Mouse (Mus musculus) midbrain, postnatal 0 days (tissue): ENCODE measurements around the gene Ormdl3. TPM values are rescaled to one million over a fixed set of nuclear protein-coding genes. Genes with fewer than 3 reads are reported as not detected.
"Not testable (repeated sequence)": the region's sequence is repeated elsewhere in the genome, so short reads cannot be mapped to it uniquely, and the experiment has no call there.

Experiments
- ATAC-seq: fragments of 200-750 bp; cut with Nextera tagmentation; 2 replicates; pipeline ENCODE4 v1.8.0; 2017; ENCODE audit warnings: moderate number of reproducible peaks, mild to moderate bottlenecking, moderate TSS enrichment, moderate library complexity; ENCODE audit not compliant: low FRiP score
- DNase-seq: peaks from one replicate; pipeline ENCODE4 v3.0.0-alpha.2; 2015; ENCODE audit warnings: low spot score
- H3K27ac ChIP-seq: fragments of 300-500 bp; sonication (generic); 2 replicates; pipeline ENCODE4 v1.5.1; 2014; ENCODE audit warnings: low read depth, mild to moderate bottlenecking, low read length, mixed read lengths
- H3K27me3 ChIP-seq: fragments of 300-500 bp; sonication (generic); 2 replicates; pipeline ENCODE4 v1.6.1; 2014; ENCODE audit warnings: low read length, control low read depth, mixed read lengths; ENCODE audit not compliant: insufficient read depth
- H3K36me3 ChIP-seq: fragments of 300-500 bp; sonication (generic); 2 replicates; pipeline ENCODE4 v1.6.1; 2014; ENCODE audit warnings: low read length, control low read depth, mixed read lengths; ENCODE audit not compliant: insufficient read depth
- H3K4me1 ChIP-seq: fragments of 300-500 bp; sonication (generic); 2 replicates; pipeline ENCODE4 v1.6.1; 2014; ENCODE audit warnings: mild to moderate bottlenecking, control low read depth, antibody characterized with exemption, low read length, mixed read lengths; ENCODE audit not compliant: insufficient read depth
- H3K4me2 ChIP-seq: fragments of 300-500 bp; sonication (generic); 2 replicates; pipeline ENCODE4 v1.6.1; 2014; ENCODE audit warnings: low read depth, mild to moderate bottlenecking, low read length, mixed read lengths; ENCODE audit not compliant: poor library complexity, severe bottlenecking
- H3K4me3 ChIP-seq: fragments of 300-500 bp; sonication (generic); 2 replicates; pipeline ENCODE4 v1.5.1; 2014; ENCODE audit warnings: low read depth, mild to moderate bottlenecking, low read length, moderate library complexity
- H3K9ac ChIP-seq: fragments of 300-500 bp; sonication (generic); replicated peaks from 2 replicates; pipeline ENCODE4 v1.6.1; 2014; ENCODE audit warnings: mild to moderate bottlenecking, low read length, moderate library complexity, mixed read lengths; ENCODE audit not compliant: poor library complexity, severe bottlenecking
- H3K9me3 ChIP-seq: fragments of 300-500 bp; sonication (generic); 2 replicates; pipeline ENCODE4 v1.6.1; 2016; ENCODE audit warnings: low read length, control low read depth
- CTCF ChIP-seq: IDR thresholded peaks from 2 replicates; pipeline ENCODE4 v1.5.1; 2016; ENCODE audit warnings: antibody characterized with exemption, mild to moderate bottlenecking
- WGBS: fragments of 180-500 bp; shearing (Covaris S2); extraction: QIAGEN DNeasy Blood & Tissue Kit; methylation state at CpG from one replicate; pipeline ENCODE4 v1.1.7; 2014; 5-methylcytosine and 5-hydroxymethylcytosine counted together
- polyA plus RNA-seq: library from polyadenylated mRNA; unstranded; fragments of >200 nt; fragmentation: Nextera tagmentation; extraction: Ambion mirVana; gene quantifications from 2 replicates; pipeline ENCODE4 v1.2.1, GENCODE M21; 2015
- total RNA-seq: library from RNA; depleted of rRNA; stranded (reverse); fragments of >200 nt; gene quantifications from 2 replicates; pipeline ENCODE4 v1.2.3, GENCODE M21; 2014

Gene Ormdl3
- total and polyA plus RNA-seq, 2 experiments from 2014 or later = 111 to 115 TPM

DNA sequence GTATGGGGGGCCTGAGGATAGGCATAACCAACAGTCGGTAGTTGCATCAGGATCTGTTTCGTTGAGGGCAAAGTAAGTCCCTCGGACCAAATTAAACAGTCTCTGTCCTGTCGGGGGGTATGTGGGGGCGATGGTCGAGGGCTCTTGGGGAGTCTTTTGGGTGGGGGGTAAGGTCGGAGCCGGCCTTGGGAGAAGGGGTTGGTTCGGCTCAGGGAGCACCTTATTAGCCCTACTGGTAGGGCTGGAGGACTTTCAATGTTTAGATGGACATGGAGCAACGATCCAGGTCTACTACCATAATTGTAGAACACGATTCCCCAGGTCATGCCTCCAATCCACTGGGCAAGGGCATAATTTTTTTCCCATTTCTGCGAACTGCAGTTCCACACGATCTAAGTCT, 33.6 kb upstream of the Ormdl3 start:
- H3K27ac ChIP-seq = no peak overlapping the region
- H3K27me3 ChIP-seq = no peaks in the 10 kb centered on the region
- no peak for TF ChIP-seq CTCF
- ATAC-seq = no peak
- no peaks in the 10 kb centered on the region for H3K4me1 ChIP-seq
- no peaks in the 10 kb centered on the region for H3K9me3 ChIP-seq
- 94% methylated on average over 13 of the region's 13 CpGs for WGBS
- no peak overlapping the region for H3K4me2 ChIP-seq
- no peaks in the 10 kb centered on the region for H3K36me3 ChIP-seq
- H3K4me3 ChIP-seq = no peak overlapping the region
- H3K9ac ChIP-seq = no peak overlapping the region
- DNase-seq = no peak

DNA sequence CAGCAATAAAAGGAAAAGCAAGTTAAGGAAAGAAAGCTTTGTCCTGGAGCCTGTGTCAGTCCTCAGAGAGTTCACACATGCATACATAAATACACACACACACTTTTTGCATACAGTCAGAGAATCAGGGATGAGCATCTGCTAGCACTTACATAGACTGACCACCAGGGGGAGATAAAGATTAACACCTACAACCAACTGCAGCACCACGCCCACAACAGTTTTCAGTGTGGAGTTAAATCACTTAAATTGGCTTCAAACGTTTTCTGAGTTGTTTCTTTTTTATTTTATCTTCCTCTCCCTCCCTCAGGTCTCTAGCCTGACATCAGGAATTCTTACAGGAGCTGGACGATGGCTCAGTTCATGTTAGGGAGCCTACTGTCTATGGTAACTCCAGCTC, 19.6 kb upstream of the Ormdl3 start:
- WGBS = 14% methylated on average over 3 of the region's 3 CpGs
- Histone ChIP-seq H3K4me1 (no peaks in the 10 kb centered on the region), H3K27ac (no peak overlapping the region), H3K36me3 (no peaks in the 10 kb centered on the region), H3K4me2 (no peak overlapping the region), H3K9me3 (no peaks in the 10 kb centered on the region), H3K4me3 (no peak overlapping the region), H3K27me3 (0 out of 2 replicates have a peak, but pooled peaks cover 3% of the 10 kb centered on the region), H3K9ac (no peak overlapping the region)
- peak; percentile 83 for DNase-seq
- TF ChIP-seq CTCF = peak; percentile 90
- ATAC-seq = no peak

DNA sequence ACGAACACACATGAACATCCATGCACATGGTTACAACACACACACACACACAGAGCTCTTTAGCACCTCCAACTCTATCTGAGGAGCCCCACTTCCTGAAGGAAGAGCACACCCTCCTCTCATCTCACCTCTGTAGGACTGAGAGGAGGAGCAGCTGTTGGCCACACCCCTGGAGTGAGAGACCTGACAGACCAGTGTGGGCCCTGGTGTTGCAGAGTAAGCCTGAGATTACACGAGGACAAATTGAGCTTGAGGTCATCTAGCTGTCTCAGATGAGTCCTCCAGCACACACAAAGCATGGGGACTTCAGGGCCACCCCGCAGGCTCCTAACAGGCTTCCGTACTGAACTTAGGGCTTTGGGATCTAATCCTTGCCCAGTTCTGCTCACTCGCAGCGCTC, 17.7 kb upstream of the Ormdl3 start:
- not testable (repeated sequence) for H3K4me1 ChIP-seq, H3K27ac ChIP-seq, H3K27me3 ChIP-seq, H3K9ac ChIP-seq, H3K4me2 ChIP-seq, H3K9me3 ChIP-seq, H3K4me3 ChIP-seq, H3K36me3 ChIP-seq, ATAC-seq, DNase-seq
- WGBS = 71% methylated on average over 6 of the region's 6 CpGs

DNA sequence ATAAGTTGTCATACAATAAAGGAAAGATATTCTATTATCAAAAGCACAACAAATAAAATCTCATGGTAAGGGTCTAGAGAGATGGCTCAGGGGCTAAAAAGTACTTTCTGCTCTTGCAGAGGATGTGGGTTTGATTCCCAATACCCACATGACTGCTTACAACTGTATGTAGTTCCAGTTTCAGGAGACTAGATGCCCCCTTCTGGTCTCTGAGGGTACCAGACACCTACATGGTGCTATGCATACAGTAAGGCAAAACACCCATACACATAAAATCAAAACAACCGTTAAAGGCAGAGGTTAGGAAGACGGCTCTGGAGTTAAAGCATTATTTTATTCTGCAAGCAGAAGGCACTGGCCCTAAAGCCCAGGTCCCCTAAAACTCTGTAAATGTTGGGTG, 16.8 kb upstream of the Ormdl3 start:
- 0 out of 2 replicates have a peak, but pooled peaks cover 2% of the 10 kb centered on the region for H3K27me3 ChIP-seq
- no peak for DNase-seq

DNA sequence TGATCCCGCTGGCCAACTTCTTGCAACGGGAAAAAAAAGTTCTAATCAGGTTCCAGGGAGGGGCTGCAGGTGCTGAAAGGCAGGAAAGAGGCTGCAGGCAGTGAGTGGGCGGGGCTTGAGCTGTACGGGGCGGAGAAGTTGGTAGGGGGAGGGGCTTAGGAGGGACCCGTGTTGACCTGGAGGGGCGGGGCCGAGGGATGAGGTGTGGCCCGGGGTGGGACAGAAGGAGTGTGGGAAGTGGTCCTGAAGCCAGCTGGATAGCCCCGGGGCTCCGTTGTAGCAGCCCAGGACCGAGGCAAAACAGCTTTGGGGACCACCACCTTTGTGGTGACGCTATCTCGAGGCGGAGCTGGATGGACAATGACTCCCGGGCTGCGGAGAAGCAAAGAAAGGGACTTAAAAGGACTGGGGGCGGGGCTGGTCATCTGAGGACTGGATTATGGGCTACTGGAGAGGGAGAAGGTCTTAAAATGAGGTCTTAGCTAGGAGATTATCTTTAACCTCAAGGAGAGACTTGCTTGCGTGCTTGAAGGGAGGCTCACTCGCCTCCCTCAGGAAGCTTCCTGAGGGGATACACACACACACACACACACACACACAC, 15.0 kb upstream of the Ormdl3 start:
- Histone ChIP-seq H3K9ac (no peak overlapping the region), H3K27me3 (no peaks in the 10 kb centered on the region), H3K4me2 (peak overlapping the region; percentile 52), H3K36me3 (no peaks in the 10 kb centered on the region), H3K4me3 (peak overlapping the region; percentile 23), H3K4me1 (no peaks in the 10 kb centered on the region), H3K27ac (no peak overlapping the region), H3K9me3 (no peaks in the 10 kb centered on the region)
- WGBS = 2% methylated on average over 20 of the region's 20 CpGs
- ATAC-seq (no peak), DNase-seq (no peak)
- no peak for TF ChIP-seq CTCF

More for the DNA sequence above, 16.8 kb upstream of the Ormdl3 start:
- Histone ChIP-seq H3K4me1 (no peaks in the 10 kb centered on the region), H3K9me3 (no peaks in the 10 kb centered on the region), H3K36me3 (no peaks in the 10 kb centered on the region), H3K4me3 (no peak overlapping the region), H3K9ac (no peak overlapping the region), H3K4me2 (no peak overlapping the region), H3K27ac (no peak overlapping the region)
- 92% methylated on average over 2 of the region's 2 CpGs for WGBS
- TF ChIP-seq CTCF = no peak
- ATAC-seq = no peak

DNA sequence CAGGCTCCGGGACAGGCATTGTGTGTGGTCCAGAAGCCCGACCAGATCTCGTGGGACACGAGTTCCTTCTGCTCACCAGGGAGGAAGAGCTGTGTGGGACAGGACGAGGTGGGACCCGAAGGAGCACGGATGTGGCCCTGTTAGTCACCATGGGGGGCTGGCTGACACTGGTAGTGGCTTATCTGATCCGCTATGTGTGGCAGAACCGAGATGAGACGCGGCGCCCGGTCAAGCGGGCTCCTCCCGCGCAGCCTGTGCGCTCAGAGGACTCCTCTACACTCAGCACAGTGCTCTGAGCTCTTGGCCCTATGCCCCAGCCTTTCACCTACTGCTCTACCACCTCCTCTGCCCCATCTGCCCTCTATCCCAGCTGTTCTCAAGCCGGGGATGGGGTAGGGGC, 12.1 kb upstream of the Ormdl3 start:
- Histone ChIP-seq H3K27ac (no peak overlapping the region), H3K4me2 (no peak overlapping the region), H3K36me3 (no peaks in the 10 kb centered on the region), H3K27me3 (no peaks in the 10 kb centered on the region), H3K9me3 (no peaks in the 10 kb centered on the region), H3K4me1 (no peaks in the 10 kb centered on the region), H3K9ac (no peak overlapping the region), H3K4me3 (no peak overlapping the region)
- no peak for TF ChIP-seq CTCF
- WGBS = 38% methylated on average over 18 of the region's 18 CpGs
- ATAC-seq (no peak), DNase-seq (no peak)
